Mouse (Mus musculus) C2C12 (cell line): Measurements from ENCODE around the gene March7. TPM values are rescaled to one million over a fixed set of nuclear protein-coding genes. Genes with fewer than 3 reads are reported as not detected.
A peak's percentile ranks its signal among the peaks of the same experiment; 100 is the strongest.

ENCODE experiments used
- H3K27me3 ChIP-seq: one replicate; pipeline ENCODE4 v1.6.1; 2011; ENCODE audit not compliant: control insufficient read depth, insufficient read depth, insufficient read length
- H3K36me3 ChIP-seq: one replicate; pipeline ENCODE4 v1.6.1; 2011; ENCODE audit not compliant: control insufficient read depth, insufficient read depth
- H3K4me3 ChIP-seq: one replicate; pipeline ENCODE4 v1.5.1; 2011; ENCODE audit warnings: mild to moderate bottlenecking, control low read depth; ENCODE audit not compliant: poor library complexity, insufficient read depth, severe bottlenecking
- H3K79me2 ChIP-seq: one replicate; pipeline ENCODE4 v1.6.1; 2011; ENCODE audit not compliant: control insufficient read depth, insufficient read depth
- H3K79me3 ChIP-seq: one replicate; pipeline ENCODE4 v1.6.1; 2011; ENCODE audit warnings: low read depth, control low read depth
- H3ac ChIP-seq: one replicate; pipeline ENCODE3; 2011; ENCODE audit warnings: low read depth; ENCODE audit not compliant: control insufficient read depth, insufficient read length
- CEBPB ChIP-seq: IDR thresholded peaks from one replicate; pipeline ENCODE4 v1.6.1; 2011; ENCODE audit warnings: low read depth, mild to moderate bottlenecking, control low read depth, moderate library complexity
- CTCF ChIP-seq: IDR thresholded peaks from one replicate; pipeline ENCODE4 v1.5.1; 2011; ENCODE audit not compliant: control insufficient read depth, insufficient read depth, insufficient read length
- FOSL1 ChIP-seq: IDR thresholded peaks from one replicate; pipeline ENCODE4 v1.8.0; 2011; ENCODE audit warnings: mild to moderate bottlenecking, low read length; ENCODE audit not compliant: poor library complexity, insufficient read depth, severe bottlenecking
- MAX ChIP-seq: IDR thresholded peaks from one replicate; pipeline ENCODE4 v1.6.1; 2011; ENCODE audit warnings: mild to moderate bottlenecking, control low read depth
- MYOD1 ChIP-seq: IDR thresholded peaks from one replicate; pipeline ENCODE4 v1.6.1; 2011; ENCODE audit warnings: low read depth; ENCODE audit not compliant: control insufficient read depth, insufficient read length
- MYOG ChIP-seq: IDR thresholded peaks from one replicate; pipeline ENCODE4 v1.6.1; 2011; ENCODE audit not compliant: control insufficient read depth, insufficient read length; ENCODE audit errors: extremely low read depth
- USF1 ChIP-seq: IDR thresholded peaks from one replicate; pipeline ENCODE4 v1.6.1; 2011; ENCODE audit warnings: low read depth, mild to moderate bottlenecking, control low read depth, moderate library complexity
- polyA plus RNA-seq: library from polyadenylated mRNA; unstranded; fragments of >200 nt; fragmentation: generic; extraction: Trizol; gene quantifications from one replicate; pipeline ENCODE4 v1.2.1, GENCODE M21; 2012; ENCODE audit warnings: missing spikeins

March7 gene
- polyA plus RNA-seq, 1 experiment = 6.0 TPM

GRCm38 (mm10) chr2:60172531-60172914, 37.2 kb upstream of the March7 start:
- Histone ChIP-seq H3K79me3 (no peaks in the 10 kb centered on the region), H3ac (no peak overlapping the region), H3K27me3 (no peaks in the 10 kb centered on the region), H3K4me3 (no peak overlapping the region), H3K79me2 (no peaks in the 10 kb centered on the region), H3K36me3 (no peaks in the 10 kb centered on the region)
- TF ChIP-seq CTCF (no peak), USF1 (no peak), CEBPB (no peak), MYOD1 (no peak), MAX (no peak), MYOG (no peak), FOSL1 (no peak)

- Histone ChIP-seq H3K79me2 (no peaks in the 10 kb centered on the region), H3ac (no peak overlapping the region), H3K36me3 (no peaks in the 10 kb centered on the region), H3K4me3 (no peak overlapping the region), H3K27me3 (no peaks in the 10 kb centered on the region), H3K79me3 (no peaks in the 10 kb centered on the region)
- TF ChIP-seq MAX = no peak
- no peak for TF ChIP-seq MYOD1
- TF ChIP-seq FOSL1 = no peak
- no peak for TF ChIP-seq CEBPB
- no peak for TF ChIP-seq USF1
- no peak for TF ChIP-seq MYOG
Observed at GRCm38 (mm10) chr2:60173190-60173589, 36.5 kb upstream of the March7 start.

DNA sequence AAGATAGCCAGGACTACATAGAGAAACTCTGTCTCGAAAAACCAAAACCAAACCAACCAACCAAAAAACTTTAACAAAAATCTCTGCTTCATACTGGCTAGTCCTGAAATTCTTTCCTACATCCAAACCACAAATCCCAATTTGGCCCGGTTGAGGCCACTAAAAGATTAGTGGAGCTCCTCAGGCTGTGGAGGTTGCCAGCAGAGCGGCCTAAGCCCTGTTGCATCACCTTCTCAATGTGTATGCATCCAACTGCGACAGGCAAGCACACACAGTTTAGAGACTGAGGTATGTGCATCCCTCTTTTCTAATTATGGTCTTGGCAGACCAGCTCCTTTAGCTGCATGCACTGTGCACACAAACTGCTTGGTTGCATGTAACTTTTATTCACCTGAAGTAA, 36.1 kb upstream of the March7 start:
- TF ChIP-seq CEBPB (peak; percentile 25), MYOG (no peak)
- H3K27me3 ChIP-seq = no peaks in the 10 kb centered on the region
- H3K4me3 ChIP-seq = no peak overlapping the region

DNA sequence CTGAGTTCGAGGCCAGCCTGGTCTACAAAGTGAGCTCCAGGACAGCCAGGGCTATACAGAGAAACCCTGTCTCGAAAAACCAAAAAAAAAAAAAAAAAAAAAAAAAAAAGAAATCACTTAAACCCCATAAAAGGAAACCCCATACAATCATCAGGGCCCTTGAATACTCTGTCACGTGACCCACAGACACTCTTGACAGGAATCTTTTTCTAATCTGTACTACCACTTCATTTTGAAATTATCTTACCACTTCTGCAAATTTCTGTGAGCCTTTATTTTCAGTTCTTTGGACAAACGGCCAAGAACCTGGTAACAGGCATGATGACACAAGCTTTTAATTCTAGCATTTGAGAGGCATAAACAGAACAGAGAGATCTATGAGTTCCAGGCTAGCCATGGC, 34.6 kb upstream of the March7 start:
- no peak for TF ChIP-seq MYOD1
- no peak for TF ChIP-seq FOSL1
- TF ChIP-seq CTCF = no peak
- no peak for TF ChIP-seq CEBPB
- no peak for TF ChIP-seq MAX
- TF ChIP-seq USF1 = no peak
- TF ChIP-seq MYOG = no peak
- Histone ChIP-seq H3K27me3 (no peaks in the 10 kb centered on the region), H3K79me2 (no peaks in the 10 kb centered on the region), H3K36me3 (no peaks in the 10 kb centered on the region), H3K79me3 (no peaks in the 10 kb centered on the region), H3ac (no peak overlapping the region), H3K4me3 (no peak overlapping the region)

More for the DNA sequence above, 36.1 kb upstream of the March7 start:
- Histone ChIP-seq H3ac (no peak overlapping the region), H3K36me3 (no peaks in the 10 kb centered on the region), H3K79me2 (no peaks in the 10 kb centered on the region), H3K79me3 (no peaks in the 10 kb centered on the region)

DNA sequence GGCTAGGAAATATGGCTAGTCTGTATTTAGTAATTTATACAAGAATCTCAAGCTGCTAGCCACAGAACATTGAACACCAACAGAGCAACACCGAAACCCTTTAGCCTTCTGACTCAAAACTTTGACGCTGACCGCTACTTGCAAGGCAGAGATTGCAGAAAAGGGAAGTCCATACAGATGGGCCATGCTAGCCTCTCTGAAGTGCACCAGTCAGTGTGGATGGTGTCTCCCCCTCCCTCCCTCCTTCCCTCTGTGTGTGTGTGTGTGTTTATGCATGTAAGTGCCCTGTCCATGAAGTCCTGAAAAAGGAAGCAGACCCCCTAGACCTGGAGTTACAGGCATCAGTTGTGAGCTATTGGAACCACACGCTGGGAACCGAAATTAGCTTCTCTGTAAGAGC, 33.6 kb upstream of the March7 start:
- TF ChIP-seq MYOD1 (no peak), USF1 (no peak), CEBPB (no peak), MYOG (no peak), FOSL1 (no peak), MAX (no peak), CTCF (no peak)
- no peaks in the 10 kb centered on the region for H3K27me3 ChIP-seq
- H3K79me3 ChIP-seq = no peaks in the 10 kb centered on the region
- H3K4me3 ChIP-seq = no peak overlapping the region
- no peak overlapping the region for H3ac ChIP-seq
- no peaks in the 10 kb centered on the region for H3K36me3 ChIP-seq
- H3K79me2 ChIP-seq = no peaks in the 10 kb centered on the region

GRCm38 (mm10) chr2:60177490-60177889, 32.2 kb upstream of the March7 start:
- H3K36me3 ChIP-seq = no peaks in the 10 kb centered on the region
- no peak for TF ChIP-seq MYOD1
- TF ChIP-seq CEBPB = no peak
- no peak for TF ChIP-seq CTCF
- no peak for TF ChIP-seq FOSL1
- no peak for TF ChIP-seq MAX
- no peaks in the 10 kb centered on the region for H3K79me3 ChIP-seq
- no peak overlapping the region for H3K4me3 ChIP-seq
- H3ac ChIP-seq = no peak overlapping the region
- no peaks in the 10 kb centered on the region for H3K79me2 ChIP-seq
- no peaks in the 10 kb centered on the region for H3K27me3 ChIP-seq
